Mouse (Mus musculus): ENCODE measurements around the gene Tgm4.

GRCm38 (mm10) chr9:123085373-123085772, 50.8 kb downstream of the Tgm4 start:
- TF ChIP-seq ZNF384 (IDR thresholded peaks at IDR 0.05; ENCODE audit: low read depth, low read length) (no peak), HCFC1 (IDR thresholded peaks at IDR 0.05; ENCODE audit: borderline replicate concordance, insufficient read depth, low read length) (no peak), ZC3H11A (IDR thresholded peaks at IDR 0.05; ENCODE audit: borderline replicate concordance, low read depth, low read length) (no peak)
